Mouse (Mus musculus): ENCODE measurements at regions not wholly inside any gene's neighbourhood (a gene's known extent, or its start where the extent isn't known, plus 50 kb on each side); places are given as distances from the start of the nearest gene placed in this dataset.

DNA sequence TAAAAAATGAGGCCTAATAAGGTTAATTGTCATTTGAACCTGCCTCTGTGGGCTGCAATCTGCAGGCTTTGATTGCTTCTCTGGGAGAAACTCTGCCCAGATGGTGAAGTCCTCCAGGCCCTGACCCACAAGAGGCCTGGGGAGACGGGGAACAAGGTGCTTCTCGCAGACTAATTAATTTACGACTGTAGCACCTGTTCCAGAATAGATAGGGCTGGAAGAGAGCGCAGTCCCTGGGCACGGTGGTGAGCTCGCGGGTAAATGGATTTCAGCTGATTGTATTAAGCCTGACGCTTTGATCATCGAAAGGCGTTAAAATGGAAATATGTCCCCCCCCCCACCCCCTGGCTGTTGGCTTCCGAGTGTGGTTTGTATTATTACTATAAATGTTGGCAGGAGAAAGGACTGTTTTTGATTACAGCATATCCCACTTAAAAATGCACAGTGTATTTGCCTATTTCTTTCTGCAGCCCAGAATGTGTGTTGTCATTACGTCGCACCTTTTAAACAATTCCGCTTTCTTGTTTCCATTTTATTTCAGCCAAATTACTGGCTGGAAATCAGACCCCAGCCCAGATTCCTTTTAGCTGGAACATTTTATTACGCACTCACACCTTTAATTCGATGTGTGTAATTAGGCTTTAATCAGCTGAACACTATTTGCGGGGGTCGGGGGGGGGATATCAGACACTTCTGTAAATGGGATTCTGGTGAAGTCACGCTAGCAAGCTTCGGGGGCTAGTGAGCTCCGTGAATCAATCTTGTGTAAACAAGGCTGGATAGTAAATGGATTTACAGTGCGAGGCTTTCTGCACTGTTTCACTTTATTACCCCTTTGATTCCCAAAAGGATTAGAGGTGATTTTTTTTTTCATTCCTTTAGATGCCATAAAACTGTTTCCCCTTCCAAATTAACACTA lies 250.1 kb upstream of the Dnajc19 start:
- Histone ChIP-seq H3K27me3 (peaks cover 60% of the 10 kb centered on the region), H3K4me1 (peaks cover 6% of the 10 kb centered on the region), H3K27ac (no peak overlapping the region), H3K4me3 (no peak overlapping the region), H3K9me3 (no peaks in the 10 kb centered on the region), H3K36me3 (no peaks in the 10 kb centered on the region), H3K9ac (no peak overlapping the region), H3K4me2 (0 out of 2 replicates have a peak overlapping the region, but pooled peaks have one; percentile 14)
- 12% methylated on average over 22 of the region's 22 CpGs for WGBS
- ATAC-seq (ENCODE audit: insufficient number of reproducible peaks, low FRiP score, low TSS enrichment, low read depth), result no peak

DNA sequence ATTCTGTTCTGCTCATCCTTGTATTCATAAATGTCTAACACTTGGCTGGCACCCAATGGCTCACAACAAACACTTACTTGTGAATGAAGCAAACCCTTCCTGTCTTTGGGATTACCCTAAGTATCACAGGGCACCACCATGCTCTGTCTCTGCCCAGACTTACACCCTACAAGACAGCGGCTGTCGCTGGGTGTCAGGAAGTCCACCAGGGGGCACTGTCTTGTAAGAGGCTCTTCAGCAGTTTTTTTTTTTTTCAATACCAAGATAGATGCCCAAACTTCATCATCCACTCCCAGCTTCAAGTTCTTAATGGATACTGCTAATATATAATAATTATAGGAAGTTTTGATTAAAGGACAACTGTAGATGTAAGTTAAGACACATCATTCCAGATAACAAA lies 247.7 kb upstream of the Dnajc19 start:
- 17% methylated on average over 2 of the region's 2 CpGs for WGBS
- Histone ChIP-seq H3K4me1 (peaks cover 6% of the 10 kb centered on the region), H3K27ac (no peak overlapping the region), H3K4me2 (no peak overlapping the region), H3K9ac (no peak overlapping the region), H3K9me3 (no peaks in the 10 kb centered on the region), H3K27me3 (peaks cover 57% of the 10 kb centered on the region), H3K4me3 (no peak overlapping the region), H3K36me3 (no peaks in the 10 kb centered on the region)
- no peak for ATAC-seq (ENCODE audit: insufficient number of reproducible peaks, low FRiP score, low TSS enrichment, low read depth)

- H3K36me3 ChIP-seq, result no peaks in the 10 kb centered on the region
- H3K27me3 ChIP-seq, result peaks cover 57% of the 10 kb centered on the region
- H3K4me1 ChIP-seq, result peaks cover 4% of the 10 kb centered on the region; the same call in 1 of the 2 replicates
- H3K9me3 ChIP-seq, result no peaks in the 10 kb centered on the region
- no peak for ATAC-seq (ENCODE audit: insufficient number of reproducible peaks, low FRiP score, low TSS enrichment, low read depth)
- WGBS, result 79% methylated on average over 1 of the region's 1 CpGs
- no peak overlapping the region for H3K9ac ChIP-seq
- H3K4me2 ChIP-seq, result no peak overlapping the region
- H3K27ac ChIP-seq, result no peak overlapping the region
- no peak overlapping the region for H3K4me3 ChIP-seq
Observed at GRCm38 (mm10) chr3:34325669-34326068, 244.5 kb upstream of the Dnajc19 start.

GRCm38 (mm10) chr3:34322527-34323210 lies 241.5 kb upstream of the Dnajc19 start:
- peaks cover 37% of the 10 kb centered on the region for H3K27me3 ChIP-seq

GRCm38 (mm10) chr3:34314798-34315197 lies 233.7 kb upstream of the Dnajc19 start:
- H3K27me3 ChIP-seq, result 0 out of 2 replicates have a peak, but pooled peaks cover 12% of the 10 kb centered on the region
- no peaks in the 10 kb centered on the region for H3K36me3 ChIP-seq
- H3K9me3 ChIP-seq, result no peaks in the 10 kb centered on the region
- H3K4me3 ChIP-seq, result no peak overlapping the region
- ATAC-seq (ENCODE audit: insufficient number of reproducible peaks, low FRiP score, low TSS enrichment, low read depth), result no peak
- WGBS, result 52% methylated on average over 8 of the region's 8 CpGs
- no peaks in the 10 kb centered on the region for H3K4me1 ChIP-seq
- H3K9ac ChIP-seq, result no peak overlapping the region
- H3K4me2 ChIP-seq, result no peak overlapping the region
- H3K27ac ChIP-seq, result no peak overlapping the region

More at GRCm38 (mm10) chr3:34322527-34323210, 241.5 kb upstream of the Dnajc19 start:
- ATAC-seq (ENCODE audit: insufficient number of reproducible peaks, low FRiP score, low TSS enrichment, low read depth), result no peak
- Histone ChIP-seq H3K4me3 (no peak overlapping the region), H3K4me2 (no peak overlapping the region), H3K9me3 (no peaks in the 10 kb centered on the region), H3K36me3 (no peaks in the 10 kb centered on the region), H3K4me1 (peaks cover 4% of the 10 kb centered on the region; the same call in 1 of the 2 replicates), H3K9ac (no peak overlapping the region), H3K27ac (no peak overlapping the region)
- WGBS, result 22% methylated on average over 15 of the region's 15 CpGs

- Histone ChIP-seq H3K4me2 (no peak overlapping the region), H3K9me3 (no peaks in the 10 kb centered on the region), H3K4me1 (no peaks in the 10 kb centered on the region), H3K9ac (no peak overlapping the region), H3K27ac (no peak overlapping the region), H3K4me3 (no peak overlapping the region), H3K27me3 (0 out of 2 replicates have a peak, but pooled peaks cover 12% of the 10 kb centered on the region), H3K36me3 (no peaks in the 10 kb centered on the region)
- ATAC-seq (ENCODE audit: insufficient number of reproducible peaks, low FRiP score, low TSS enrichment, low read depth), result no peak
- 54% methylated on average over 11 of the region's 11 CpGs for WGBS
Observed at GRCm38 (mm10) chr3:34314393-34314792, 233.3 kb upstream of the Dnajc19 start.

- Histone ChIP-seq H3K36me3 (no peaks in the 10 kb centered on the region), H3K4me1 (no peaks in the 10 kb centered on the region), H3K4me3 (no peak overlapping the region), H3K9ac (no peak overlapping the region), H3K27ac (no peak overlapping the region), H3K4me2 (no peak overlapping the region), H3K27me3 (0 out of 2 replicates have a peak, but pooled peaks cover 12% of the 10 kb centered on the region), H3K9me3 (no peaks in the 10 kb centered on the region)
- ATAC-seq (ENCODE audit: insufficient number of reproducible peaks, low FRiP score, low TSS enrichment, low read depth), result no peak
- WGBS, result 84% methylated on average over 6 of the region's 6 CpGs
Observed at GRCm38 (mm10) chr3:34311944-34312343, 230.8 kb upstream of the Dnajc19 start.

DNA sequence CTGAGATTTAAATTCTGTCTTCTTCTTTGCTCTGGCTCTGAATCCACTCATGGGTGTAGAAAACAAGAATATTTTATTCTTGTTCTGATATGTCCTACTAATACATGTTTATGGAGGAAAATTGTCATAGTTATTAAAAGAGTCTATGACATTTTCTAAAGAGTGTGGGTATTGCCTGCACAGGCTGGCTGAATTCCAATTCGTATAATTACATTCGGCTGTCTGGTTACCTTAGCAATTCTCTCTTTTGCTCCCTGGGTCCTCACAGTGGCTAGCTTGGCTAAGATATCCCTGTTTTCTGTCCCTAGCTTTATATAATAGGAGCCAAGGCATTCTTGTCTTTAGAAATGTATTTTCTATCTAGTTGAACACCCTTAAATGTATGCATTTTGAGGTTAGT lies 218.5 kb upstream of the Dnajc19 start:
- ATAC-seq (ENCODE audit: insufficient number of reproducible peaks, low FRiP score, low TSS enrichment, low read depth), result no peak
- 55% methylated on average over 2 of the region's 2 CpGs for WGBS
- Histone ChIP-seq H3K36me3 (no peaks in the 10 kb centered on the region), H3K4me1 (no peaks in the 10 kb centered on the region), H3K4me3 (no peak overlapping the region), H3K4me2 (no peak overlapping the region), H3K9ac (no peak overlapping the region), H3K27me3 (no peaks in the 10 kb centered on the region), H3K9me3 (no peaks in the 10 kb centered on the region), H3K27ac (no peak overlapping the region)

DNA sequence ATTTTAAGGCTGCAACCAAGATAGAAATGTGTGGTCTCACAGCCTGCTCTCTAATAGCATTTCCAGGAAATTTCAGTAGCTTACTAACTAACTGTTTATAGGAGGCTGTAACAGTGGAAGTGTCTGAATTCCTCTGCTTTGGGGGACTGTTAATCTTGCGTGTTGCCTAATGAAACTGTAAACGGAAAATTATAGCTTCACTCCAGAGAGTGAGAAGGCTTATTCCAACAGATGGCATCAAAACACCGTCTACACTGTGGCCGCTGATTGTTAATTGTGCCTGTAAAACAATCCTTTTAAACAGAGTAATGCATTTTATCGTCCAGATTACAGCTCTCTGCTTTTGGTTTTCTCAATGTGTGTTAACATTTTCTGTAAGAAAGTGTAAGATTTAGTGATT lies 206.7 kb upstream of the Dnajc19 start:
- peaks cover 9% of the 10 kb centered on the region; the same call in 1 of the 2 replicates for H3K27me3 ChIP-seq
- no peak overlapping the region for H3K9ac ChIP-seq
- WGBS, result 21% methylated on average over 5 of the region's 5 CpGs
- no peaks in the 10 kb centered on the region for H3K36me3 ChIP-seq
- no peak overlapping the region for H3K27ac ChIP-seq
- no peaks in the 10 kb centered on the region for H3K4me1 ChIP-seq
- no peaks in the 10 kb centered on the region for H3K9me3 ChIP-seq
- no peak overlapping the region for H3K4me2 ChIP-seq
- ATAC-seq (ENCODE audit: insufficient number of reproducible peaks, low FRiP score, low TSS enrichment, low read depth), result no peak
- no peak overlapping the region for H3K4me3 ChIP-seq

GRCm38 (mm10) chr3:34270154-34270553 lies 189.0 kb upstream of the Dnajc19 start:
- Histone ChIP-seq H3K9me3 (no peaks in the 10 kb centered on the region), H3K4me3 (no peak overlapping the region), H3K27me3 (no peaks in the 10 kb centered on the region; the same call in 1 of the 2 replicates), H3K4me1 (no peaks in the 10 kb centered on the region), H3K9ac (no peak overlapping the region), H3K36me3 (no peaks in the 10 kb centered on the region), H3K4me2 (no peak overlapping the region), H3K27ac (no peak overlapping the region)
- WGBS, result 86% methylated on average over 10 of the region's 10 CpGs
- no peak for ATAC-seq (ENCODE audit: insufficient number of reproducible peaks, low FRiP score, low TSS enrichment, low read depth)

DNA sequence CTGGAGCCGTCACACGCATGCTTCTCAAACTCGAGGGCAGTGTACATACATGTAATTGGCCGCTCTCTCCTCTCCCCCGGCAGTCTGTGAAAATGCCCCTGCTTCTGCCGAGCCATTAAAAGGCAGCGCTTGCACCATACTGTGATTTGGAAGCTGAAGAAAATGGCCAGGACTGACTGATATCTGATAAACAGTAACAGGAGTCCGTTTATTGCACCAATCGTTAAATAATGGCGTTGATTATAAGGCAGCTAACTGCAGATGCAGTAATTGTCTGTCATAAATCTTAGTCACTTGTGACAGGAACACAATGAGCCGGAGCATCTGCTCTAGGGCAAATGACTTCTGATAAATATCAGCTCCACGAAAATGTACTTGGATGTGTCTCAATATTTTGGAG lies 185.3 kb upstream of the Dnajc19 start:
- no peak for ATAC-seq (ENCODE audit: insufficient number of reproducible peaks, low FRiP score, low TSS enrichment, low read depth)

DNA sequence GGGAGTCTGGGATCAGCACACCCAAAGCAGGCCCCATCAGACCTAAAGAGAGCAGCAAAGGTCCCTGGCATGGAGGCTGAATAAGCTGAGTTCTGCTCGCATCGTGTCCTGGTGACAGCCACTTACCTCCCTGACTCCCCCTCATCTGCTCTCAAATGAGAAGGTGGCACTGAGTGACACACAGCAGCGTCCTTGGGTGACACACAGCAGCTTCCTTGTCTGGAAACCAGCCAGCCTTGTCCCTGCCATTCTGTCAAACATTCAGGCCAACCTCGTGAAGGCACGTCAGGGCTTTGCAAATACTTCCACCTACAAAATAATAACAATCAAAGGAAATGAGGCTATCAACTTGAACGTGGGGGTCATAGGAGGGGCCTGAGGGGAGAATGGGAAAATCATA lies 183.7 kb upstream of the Dnajc19 start:
- no peak for ATAC-seq (ENCODE audit: insufficient number of reproducible peaks, low FRiP score, low TSS enrichment, low read depth)
- Histone ChIP-seq H3K27me3 (no peaks in the 10 kb centered on the region; the same call in 1 of the 2 replicates), H3K4me1 (no peaks in the 10 kb centered on the region), H3K4me3 (no peak overlapping the region), H3K9me3 (no peaks in the 10 kb centered on the region), H3K9ac (no peak overlapping the region), H3K4me2 (no peak overlapping the region), H3K36me3 (no peaks in the 10 kb centered on the region), H3K27ac (no peak overlapping the region)
- WGBS, result 61% methylated on average over 6 of the region's 6 CpGs

More for the DNA sequence above, 185.3 kb upstream of the Dnajc19 start:
- Histone ChIP-seq H3K36me3 (no peaks in the 10 kb centered on the region), H3K27me3 (no peaks in the 10 kb centered on the region; the same call in 1 of the 2 replicates), H3K4me1 (no peaks in the 10 kb centered on the region), H3K27ac (no peak overlapping the region), H3K4me2 (no peak overlapping the region), H3K9ac (no peak overlapping the region), H3K9me3 (no peaks in the 10 kb centered on the region), H3K4me3 (no peak overlapping the region)
- 22% methylated on average over 12 of the region's 12 CpGs for WGBS
